In the genomic region with DNA sequence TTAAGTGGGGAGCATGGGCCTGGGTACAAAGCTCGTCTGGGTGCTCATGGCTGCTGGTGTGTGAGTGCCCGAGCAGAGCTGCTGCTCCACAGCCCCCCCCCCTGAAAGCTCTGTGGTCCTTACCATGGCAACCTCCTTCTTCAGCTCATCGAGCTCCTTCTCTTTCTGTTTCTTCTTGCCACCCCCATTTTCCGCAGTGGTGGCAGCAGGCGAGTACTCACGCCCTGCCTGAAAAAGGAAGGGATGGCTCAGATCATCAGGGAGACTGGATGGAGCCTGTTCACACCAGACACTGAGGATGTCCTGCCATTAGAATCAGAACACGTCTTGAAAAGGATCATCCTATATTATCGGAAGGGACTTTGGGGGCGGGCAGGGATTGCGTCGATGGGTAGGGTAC, we compare ENCODE assay signal across 33 mouse cellular contexts. TPM values are rescaled to one million over a fixed set of nuclear protein-coding genes. Genes with fewer than 3 reads are reported as not detected.
DNase-seq lines count a peak whose midpoint lies in the region; ATAC-seq and TF ChIP-seq lines count a peak whose summit lies in the region.
"Had no signal": no experiment of that assay in that cellular context is flagged by ENCODE, and none has a peak within 500 bp of the region (broad histone marks: within the 10 kb centered on the region; RNA-seq: fewer than 3 reads in every experiment).

No protein-coding gene starts in this region.

- ATAC-seq in frontal cortex, adult (ENCODE audit: low TSS enrichment): peak; percentile 24
- ATAC-seq: forebrain, embryonic 13.5 days; forebrain, postnatal 0 days had no signal

- H3K4me1 ChIP-seq in limb, embryonic 10.5 days: peaks cover 37% of the 10 kb centered on the region

- H3K27ac ChIP-seq in layer of hippocampus, adult 2 months: peak overlapping the region; percentile 77
- H3K27ac ChIP-seq in limb, embryonic 10.5 days: 0 out of 2 replicates have a peak overlapping the region, but pooled peaks have one; percentile 20
- H3K27ac ChIP-seq: embryonic facial prominence, embryonic 10.5 days; embryonic facial prominence, embryonic 13.5 days; forebrain, embryonic 13.5 days; heart, embryonic 15.5 days; hindbrain, embryonic 10.5 days; hindbrain, embryonic 14.5 days had no signal

- H3K36me3 ChIP-seq in limb, embryonic 10.5 days: no peaks in the 10 kb centered on the region
- H3K36me3 ChIP-seq: embryonic facial prominence, embryonic 10.5 days; embryonic facial prominence, embryonic 13.5 days; G1E; hindbrain, embryonic 10.5 days had no signal

- DNase-seq in frontal cortex, postnatal 14 days (ENCODE audit: low spot score in 2 of 2): no peak
- no peak for DNase-seq in layer of hippocampus, adult 2 months (ENCODE audit: low spot score in 2 of 2)
- DNase-seq in layer of hippocampus, adult 9-11 months: no peak
- peak; percentile 65 for DNase-seq in brain, adult 2 months (ENCODE audit: low read depth, low spot score)
- no peak for DNase-seq in limb, embryonic 10.5 days (ENCODE audit: low spot score)
- DNase-seq in liver: no peak
- DNase-seq: adrenal gland, postnatal 10 days; B cell, adult 2 months; cerebellum, adult 11 months; cerebellum, adult 2 months; cerebellum, adult 9-11 months; cerebellum, postnatal 25 days; embryo, embryonic 11 days; forebrain, postnatal 0 days; gastrocnemius, postnatal 25 days; heart, adult 18-20 months; heart, postnatal 10 days; heart, postnatal 36 days had no signal

- peaks cover 15% of the 10 kb centered on the region; the same call in 1 of the 2 replicates for H3K27me3 ChIP-seq in limb, embryonic 10.5 days (ENCODE audit: low read depth, poor library complexity, severe bottlenecking)
- H3K27me3 ChIP-seq: embryonic facial prominence, embryonic 13.5 days; forebrain, embryonic 13.5 days; heart, embryonic 12.5 days; heart, embryonic 15.5 days; Patski had no signal

- no peaks in the 10 kb centered on the region for H3K9me3 ChIP-seq in limb, embryonic 10.5 days (replicated peaks)
- H3K9me3 ChIP-seq: embryonic facial prominence, embryonic 10.5 days; embryonic facial prominence, embryonic 13.5 days; forebrain, embryonic 13.5 days; G1E; heart, embryonic 12.5 days; heart, embryonic 15.5 days; hindbrain, embryonic 10.5 days had no signal

- no peak for TF ChIP-seq CTCF in layer of hippocampus, adult 2 months (conservative IDR thresholded peaks at IDR 0.05)

- 89% methylated on average over 11 of the region's 11 CpGs for WGBS in limb, embryonic 10.5 days

- H3K4me3 ChIP-seq in layer of hippocampus, adult 2 months: peak overlapping the region; percentile 32
- no peak overlapping the region for H3K4me3 ChIP-seq in limb, embryonic 10.5 days
- H3K4me3 ChIP-seq: embryonic facial prominence, embryonic 10.5 days; embryonic facial prominence, embryonic 13.5 days; erythroblast, embryonic 14.5 days; forebrain, embryonic 13.5 days; heart, embryonic 12.5 days; heart, embryonic 15.5 days; hindbrain, embryonic 10.5 days had no signal

RNA-seq across cellular contexts. Expression of gene Atp1a2, which starts 4.4 kb away (rescaled TPM):
- total RNA-seq in layer of hippocampus, adult 2 months (2021): 100 to 1,000 TPM; 585 to 600 TPM
- 0.62 and 3.2 TPM in 2 replicates for polyA plus RNA-seq in limb, embryonic 10.5 days (2016; fragmentation: Nextera tagmentation; extraction: Ambion mirVana)
- total RNA-seq: common myeloid progenitor, adult 5-6 weeks had no signal
- polyA plus RNA-seq: erythroblast, embryonic 14.5 days; G1E had no signal

RNA-seq across cellular contexts. Expression of gene Igsf8, which starts 32.0 kb away (rescaled TPM):
- 100 to 1,000 TPM; 255 to 257 TPM for total RNA-seq in layer of hippocampus, adult 2 months (2021)
- polyA plus RNA-seq in limb, embryonic 10.5 days (2016; fragmentation: Nextera tagmentation; extraction: Ambion mirVana): 30.0 and 40.8 TPM in 2 replicates

RNA-seq across cellular contexts. Expression of gene Atp1a4, which starts 35.2 kb away (rescaled TPM):
- total RNA-seq in layer of hippocampus, adult 2 months (2021): not detected
- not detected in 2 replicates for polyA plus RNA-seq in limb, embryonic 10.5 days (2016; fragmentation: Nextera tagmentation; extraction: Ambion mirVana)
- total RNA-seq: CH12.LX; common myeloid progenitor, adult 5-6 weeks; forebrain, postnatal 0 days; heart, adult 18-20 months; heart, postnatal 10 days; heart, postnatal 36 days had no signal
- polyA plus RNA-seq: cerebellum, adult 2 months; embryonic facial prominence, embryonic 10.5 days; embryonic facial prominence, embryonic 13.5 days; erythroblast, embryonic 14.5 days; forebrain, postnatal 0 days; G1E; hindbrain, embryonic 10.5 days; intestine, embryonic 14.5 days had no signal

RNA-seq across cellular contexts. Expression of gene Kcnj9, which starts 35.7 kb away (rescaled TPM):
- 10 to 100 TPM; 67.2 to 69.2 TPM for total RNA-seq in layer of hippocampus, adult 2 months (2021)
- polyA plus RNA-seq in limb, embryonic 10.5 days (2016; fragmentation: Nextera tagmentation; extraction: Ambion mirVana): 0.10 TPM in 1 of 2 replicates, not detected in the other
- total RNA-seq: common myeloid progenitor, adult 5-6 weeks; G1E; gastrocnemius, adult 18-20 months; gastrocnemius, postnatal 25 days; heart, adult 18-20 months; heart, postnatal 10 days; heart, postnatal 36 days had no signal
- polyA plus RNA-seq: embryonic facial prominence, embryonic 13.5 days; G1E; heart, embryonic 12.5 days; heart, embryonic 15.5 days; intestine, embryonic 14.5 days had no signal

RNA-seq across cellular contexts. Expression of gene Kcnj10, which starts 47.6 kb away (rescaled TPM):
- total RNA-seq in layer of hippocampus, adult 2 months (2021): 10 to 100 TPM; 83.2 to 91.6 TPM
- 0.05 TPM in 2 replicates for polyA plus RNA-seq in limb, embryonic 10.5 days (2016; fragmentation: Nextera tagmentation; extraction: Ambion mirVana)
- polyA plus RNA-seq: erythroblast, embryonic 14.5 days; G1E; heart, embryonic 12.5 days had no signal
